ENCODE assay signal across 1 mouse cellular context in the genomic region with DNA sequence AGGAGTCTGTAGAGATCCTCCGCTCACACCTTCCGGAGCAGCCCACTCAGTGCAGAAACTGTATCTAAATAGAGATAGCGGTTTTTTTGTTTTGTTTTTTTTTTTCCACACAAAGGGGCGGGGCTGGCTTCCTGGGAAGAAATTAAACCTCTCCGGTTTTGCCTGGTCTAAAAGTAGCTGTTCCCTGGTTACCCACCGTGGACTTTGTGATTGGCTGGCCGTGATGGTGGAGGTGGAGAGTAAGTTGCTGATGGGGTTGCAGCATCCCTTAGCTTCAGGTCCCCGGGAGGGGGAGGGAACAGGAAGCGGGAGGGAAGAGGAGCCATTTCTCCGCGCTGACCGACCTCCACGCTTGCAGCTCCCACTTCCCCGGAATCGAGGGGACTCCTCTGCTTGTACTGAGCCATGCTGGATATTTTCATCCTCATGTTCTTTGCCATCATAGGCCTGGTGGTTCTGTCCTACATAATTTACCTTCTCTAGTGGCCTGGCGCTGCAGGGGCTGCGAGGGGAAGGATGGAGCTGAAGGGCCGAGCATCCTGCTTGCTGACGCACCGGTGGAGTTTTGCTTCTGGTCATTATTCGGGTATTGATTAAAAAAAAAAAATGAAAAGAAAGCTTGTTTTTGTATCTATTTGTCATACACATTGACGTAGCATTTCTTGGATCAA.
TF ChIP-seq lines count a peak whose summit lies in the region.

No protein-coding gene starts in this region.

TF ChIP-seq in CH12.LX, 34 proteins besides CTCF, POLR2A, EP300 and RAD21:
- TF ChIP-seq MAZ (IDR thresholded peaks at IDR 0.05; ENCODE audit: low read depth, low read length) (peak; percentile 96), NRF1 (IDR thresholded peaks at IDR 0.05; ENCODE audit: low read depth, low read length) (peak; percentile 48), MXI1 (IDR thresholded peaks at IDR 0.05; ENCODE audit: low read depth, low read length) (peak; percentile 53; the same call in 1 of the 2 replicates), PAX5 (IDR thresholded peaks at IDR 0.05; ENCODE audit: low read length) (no peak), ZC3H11A (IDR thresholded peaks at IDR 0.05; ENCODE audit: low read depth, low read length) (no peak), ZNF384 (IDR thresholded peaks at IDR 0.05; ENCODE audit: low read depth, low read length) (peak; percentile 92), UBTF (IDR thresholded peaks at IDR 0.05; ENCODE audit: low read depth, low read length) (no peak), JUND (conservative IDR thresholded peaks at IDR 0.05; ENCODE audit: low read depth, low read length) (0 out of 2 replicates have a peak, but pooled peaks have one; percentile 42), USF2 (conservative IDR thresholded peaks at IDR 0.05; ENCODE audit: low read depth, low read length) (no peak), HCFC1 (IDR thresholded peaks at IDR 0.05; ENCODE audit: low read depth, low read length) (peak; percentile 68), SMC3 (IDR thresholded peaks at IDR 0.05; ENCODE audit: low read depth, low read length) (peak; percentile 6; the same call in 1 of the 2 replicates), CHD2 (IDR thresholded peaks at IDR 0.05; ENCODE audit: low read length) (peak; percentile 80), KAT2A (IDR thresholded peaks at IDR 0.05; ENCODE audit: insufficient replicate concordance, low read length) (peak; percentile 50; the same call in 1 of the 2 replicates), JUN (IDR thresholded peaks at IDR 0.05; ENCODE audit: insufficient read depth, low read depth, low read length) (no peak), GABPA (IDR thresholded peaks at IDR 0.05; ENCODE audit: insufficient replicate concordance, low read depth, low read length) (no peak; the same call in 1 of the 2 replicates), E2F4 (IDR thresholded peaks at IDR 0.05; ENCODE audit: insufficient replicate concordance, low read depth, low read length) (0 out of 2 replicates have a peak, but pooled peaks have one; percentile 12), ZKSCAN1 (IDR thresholded peaks at IDR 0.05; ENCODE audit: borderline replicate concordance, low read depth, low read length) (no peak; the same call in 1 of the 2 replicates), MAFK (IDR thresholded peaks at IDR 0.05; ENCODE audit: insufficient replicate concordance, low read length) (peak; percentile 38; the same call in 1 of the 2 replicates), NELFE (IDR thresholded peaks at IDR 0.05; ENCODE audit: low read depth, low read length) (peak; percentile 94), TBP (conservative IDR thresholded peaks at IDR 0.05; ENCODE audit: low read depth, low read length) (peak; percentile 77; the same call in 1 of the 2 replicates), BHLHE40 (IDR thresholded peaks at IDR 0.05; ENCODE audit: low read depth, low read length) (peak; percentile 36; the same call in 1 of the 2 replicates), ELF1 (IDR thresholded peaks at IDR 0.05; ENCODE audit: low read depth, low read length) (peak; percentile 88), POLR2AphosphoS2 (IDR thresholded peaks at IDR 0.05; ENCODE audit: low read depth, low read length) (peak; percentile 78; the same call in 1 of the 2 replicates), ETS1 (conservative IDR thresholded peaks at IDR 0.05; ENCODE audit: low read depth, low read length) (peak; percentile 59), MEF2A (IDR thresholded peaks at IDR 0.05; ENCODE audit: borderline replicate concordance, low read depth, low read length) (peak; percentile 88), TCF12 (IDR thresholded peaks at IDR 0.05; ENCODE audit: low read depth, low read length) (peak; percentile 82), CHD1 (IDR thresholded peaks at IDR 0.05; ENCODE audit: low read depth, low read length) (peak; percentile 7; the same call in 1 of the 2 replicates), USF1 (IDR thresholded peaks at IDR 0.05; ENCODE audit: low read depth, low read length) (no peak), MAX (IDR thresholded peaks at IDR 0.05; ENCODE audit: low read length) (peak; percentile 84), RCOR1 (conservative IDR thresholded peaks at IDR 0.05; ENCODE audit: low read depth, low read length) (peak; percentile 92), IRF4 (IDR thresholded peaks at IDR 0.05; ENCODE audit: low read depth, low read length) (peak; percentile 55), SIN3A (IDR thresholded peaks at IDR 0.05; ENCODE audit: low read length) (peak; percentile 84), MYC (IDR thresholded peaks at IDR 0.05; ENCODE audit: low read depth, low read length) (peak; percentile 86), ZMIZ1 (IDR thresholded peaks at IDR 0.05; ENCODE audit: low read depth, low read length) (peak; percentile 87)
